Mouse (Mus musculus) heart, postnatal 0 days (tissue): ENCODE data around the gene Rhpn2.

Source experiments
- CTCF ChIP-seq: IDR thresholded peaks from 2 replicates; pipeline ENCODE4 v1.5.1; 2016; ENCODE audit warnings: antibody characterized with exemption, control low read depth, low read depth
- EP300 ChIP-seq: IDR thresholded peaks from 2 replicates; pipeline ENCODE4 v1.6.1; 2016; ENCODE audit warnings: antibody characterized with exemption, low read depth

- TF ChIP-seq CTCF (peak; percentile 38), EP300 (0 out of 2 replicates have a peak, but pooled peaks have one; percentile 48)
These were observed 52.6 kb downstream of the Rhpn2 start for GRCm38 (mm10) chr7:35386525-35386952.
